Mouse (Mus musculus) heart, adult 2 months (tissue): ENCODE results near the gene Gm20518.

Experiments used
- CTCF ChIP-seq: fragments of 200-600 bp; IDR thresholded peaks from 2 replicates; pipeline ENCODE4 v1.8.1; 2022; ENCODE audit warnings: antibody characterized with exemption, mild to moderate bottlenecking, moderate library complexity
- EP300 ChIP-seq: fragments of 200-500 bp; IDR thresholded peaks from 2 replicates; pipeline ENCODE4 v1.6.1; 2011; ENCODE audit warnings: low read depth, low read length, control low read depth; ENCODE audit not compliant: insufficient read depth
- POLR2A ChIP-seq: fragments of 200-500 bp; IDR thresholded peaks from 2 replicates; pipeline ENCODE4 v1.6.1; 2011; ENCODE audit warnings: mild to moderate bottlenecking, low read depth, low read length, control low read depth; ENCODE audit not compliant: insufficient read depth

DNA sequence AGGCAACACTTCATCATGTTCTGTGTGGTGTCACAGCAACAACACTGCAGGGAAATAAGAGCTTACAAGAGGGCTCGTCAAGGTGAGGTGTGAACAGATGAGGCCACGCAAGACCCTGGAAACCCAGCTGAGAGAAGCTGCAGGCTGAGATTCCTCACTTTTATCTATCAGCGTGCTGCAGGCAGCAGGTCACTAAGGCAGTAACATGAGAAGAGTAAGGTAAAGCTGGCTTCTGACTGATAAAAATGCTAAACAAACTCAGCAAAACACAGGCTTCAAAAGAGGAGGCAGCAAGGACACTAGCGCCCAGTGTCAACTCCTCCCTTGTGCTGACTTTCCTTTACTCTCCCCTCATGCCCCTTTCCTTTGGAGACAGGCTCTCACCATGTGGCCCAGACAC is 18.5 kb downstream of the Gm20518 start:
- no peak for TF ChIP-seq CTCF
- no peak for TF ChIP-seq EP300
- no peak for TF ChIP-seq POLR2A
